Mouse (Mus musculus): ENCODE measurements around the gene Fmn2.

The Fmn2 gene

DNA sequence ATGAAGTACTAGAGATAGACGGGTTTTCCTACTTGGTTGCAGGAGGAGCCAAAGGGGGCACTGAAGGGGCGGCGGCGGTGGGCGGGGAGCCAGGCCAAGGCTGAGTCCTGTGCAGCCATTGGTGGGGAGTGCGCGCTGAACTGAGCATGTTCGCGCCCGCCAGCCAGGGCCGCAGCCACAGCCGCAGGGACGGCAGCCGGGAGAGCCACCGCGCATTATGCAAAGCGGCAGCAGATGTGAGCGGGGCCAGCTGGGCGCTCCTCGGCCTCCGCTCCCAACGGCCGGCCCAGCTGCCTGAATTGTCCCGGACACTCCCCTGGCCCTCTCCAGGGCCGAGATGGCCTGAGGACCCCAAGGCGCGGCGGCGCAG is at the start of gene Fmn2:
Gene Fmn2, plus strand, starts transcription at position 165 of the 370 bp plus-strand sequence.
- peak; percentile 92 for DNase-seq (ENCODE audit: low read depth, low spot score)

DNA sequence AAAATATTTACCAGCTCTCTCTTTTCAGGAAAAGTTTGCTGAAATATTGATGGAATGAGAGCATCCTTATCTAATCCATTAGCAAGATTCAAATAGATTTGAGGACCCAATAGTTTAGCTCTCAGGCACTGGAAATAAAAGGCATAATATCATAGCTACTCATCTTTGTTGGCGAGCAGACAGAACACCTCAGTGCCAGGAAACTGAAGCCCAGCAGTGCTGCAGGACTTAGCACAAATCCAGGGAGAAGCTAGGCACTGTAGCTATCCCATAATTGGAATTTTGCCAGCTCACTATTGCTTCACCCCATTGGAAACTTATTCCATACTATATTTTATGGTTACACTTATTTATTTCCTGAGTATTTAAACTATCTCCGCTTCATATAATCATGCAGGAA is 46.5 kb upstream of the Fmn2 start:
- no peak for DNase-seq (ENCODE audit: low read depth, low spot score)

DNA sequence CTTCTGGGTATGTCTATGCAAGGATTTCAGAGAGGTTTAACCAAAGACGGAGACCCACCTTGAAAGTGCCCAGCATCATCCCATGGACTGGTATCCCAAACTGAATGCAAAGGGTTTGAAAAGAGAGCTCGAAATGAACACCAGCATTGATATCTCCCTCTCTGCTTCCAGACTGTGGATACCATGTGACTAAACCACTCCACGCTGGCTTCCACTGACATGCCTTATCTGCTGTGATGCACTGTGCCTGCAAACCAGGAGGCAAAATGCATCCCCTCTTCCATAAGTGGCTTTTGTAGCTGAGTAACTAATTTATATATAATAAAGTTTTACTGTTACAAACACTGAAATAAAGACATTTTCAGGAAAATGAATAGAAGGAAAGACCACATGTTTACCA is 36.2 kb upstream of the Fmn2 start:
- DNase-seq (ENCODE audit: low read depth, low spot score), result no peak

DNA sequence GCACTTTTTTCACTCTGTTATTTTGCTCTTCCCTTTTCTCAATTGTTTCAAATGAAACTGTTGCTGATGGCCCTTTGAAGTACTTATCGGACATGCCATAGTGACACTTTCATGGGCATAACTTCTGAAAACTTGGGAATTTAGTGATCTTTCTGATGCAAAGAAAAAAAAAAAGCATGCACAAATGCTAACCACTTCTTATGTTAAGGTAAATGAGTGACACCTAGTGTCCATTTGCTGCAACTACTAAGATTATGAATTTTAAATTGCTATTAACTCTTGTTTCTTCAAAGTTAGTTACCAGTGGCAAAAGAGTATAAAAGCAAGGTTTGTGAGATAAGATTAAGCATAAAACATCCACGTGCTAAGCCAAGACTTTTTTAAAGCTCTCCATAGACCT is 35.4 kb upstream of the Fmn2 start:
- peak; percentile 45 for DNase-seq (ENCODE audit: low read depth, low spot score)

DNA sequence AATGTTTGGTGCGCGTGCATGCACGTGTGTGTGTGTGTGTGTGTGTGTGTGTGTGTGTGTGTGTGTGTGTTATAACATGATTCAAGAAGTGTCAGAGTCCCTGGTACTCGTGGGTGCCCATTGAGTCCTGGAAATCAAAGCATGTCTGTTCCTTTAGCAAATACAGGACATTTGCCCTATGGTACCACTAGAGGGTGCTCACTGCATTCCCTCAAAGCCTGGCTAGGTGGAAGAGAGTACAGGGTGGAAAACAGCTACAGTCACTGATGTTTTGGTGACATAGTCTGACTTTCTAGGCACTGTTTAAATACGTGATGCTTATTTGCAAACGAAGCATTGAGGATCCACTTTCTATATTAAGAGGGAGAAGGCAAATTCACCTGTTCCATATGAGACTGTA is 31.9 kb upstream of the Fmn2 start:
- DNase-seq (ENCODE audit: low read depth, low spot score), result peak; percentile 85

DNA sequence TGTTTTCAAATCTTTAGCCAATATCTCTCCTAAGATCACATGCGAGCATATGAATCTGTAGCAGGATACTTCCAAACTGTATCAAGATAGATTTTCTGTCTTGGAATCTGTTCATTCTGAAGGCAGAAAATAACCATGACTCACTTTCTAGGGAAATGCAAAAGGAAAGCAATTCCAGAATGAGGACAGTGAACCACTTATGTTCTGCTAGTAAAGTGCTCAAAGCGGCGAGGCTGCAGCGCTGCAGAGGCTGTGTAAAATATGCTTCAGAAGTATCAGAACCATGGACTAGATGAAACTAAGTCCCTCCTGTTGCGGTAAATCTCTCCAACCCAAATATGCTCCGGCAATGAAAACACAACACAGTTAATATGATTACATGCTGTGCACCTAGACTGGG is 19.1 kb upstream of the Fmn2 start:
- peak; percentile 80 for DNase-seq (ENCODE audit: low read depth, low spot score)

DNA sequence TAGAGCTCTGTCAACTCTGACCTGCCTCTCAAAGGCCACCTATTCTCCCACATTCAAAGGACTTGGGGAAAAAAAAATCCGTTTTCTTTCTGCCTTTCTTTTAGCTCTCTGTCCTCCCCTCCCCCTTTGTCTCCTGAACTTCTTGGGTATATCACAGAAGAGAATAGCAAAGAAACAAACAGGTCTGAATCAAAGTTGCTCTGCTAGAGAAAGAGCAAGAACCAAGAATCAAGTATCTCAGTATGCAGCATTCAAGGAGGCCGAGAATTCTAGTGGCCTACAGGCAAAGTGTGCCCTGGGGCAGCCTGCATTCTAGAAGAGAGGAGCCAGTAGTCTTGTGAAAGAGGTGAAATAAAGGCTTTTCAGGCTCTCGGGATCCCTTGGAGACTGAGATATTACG is 1.6 kb upstream of the Fmn2 start:
- DNase-seq (ENCODE audit: low read depth, low spot score), result no peak

DNA sequence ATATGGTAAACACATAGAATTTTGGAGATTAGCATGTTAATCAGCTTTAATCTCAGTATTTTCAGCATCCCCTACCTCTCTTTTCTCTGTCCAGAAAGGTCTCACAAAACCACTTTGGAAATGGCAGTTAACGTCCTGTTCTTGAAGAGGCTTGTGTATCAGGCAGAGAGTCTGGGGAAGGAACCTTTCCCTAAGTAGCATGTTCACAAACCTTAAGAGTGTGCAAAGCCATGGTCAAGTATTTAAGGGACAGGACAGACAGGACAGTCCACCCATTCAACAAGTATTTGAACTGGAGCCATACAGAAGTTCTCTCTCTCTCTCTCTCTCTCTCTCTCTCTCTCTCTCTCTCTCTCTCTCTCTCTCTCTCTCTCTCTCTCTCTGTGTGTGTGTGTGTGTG is 614 bp upstream of the Fmn2 start:
- no peak for DNase-seq (ENCODE audit: low read depth, low spot score)

DNA sequence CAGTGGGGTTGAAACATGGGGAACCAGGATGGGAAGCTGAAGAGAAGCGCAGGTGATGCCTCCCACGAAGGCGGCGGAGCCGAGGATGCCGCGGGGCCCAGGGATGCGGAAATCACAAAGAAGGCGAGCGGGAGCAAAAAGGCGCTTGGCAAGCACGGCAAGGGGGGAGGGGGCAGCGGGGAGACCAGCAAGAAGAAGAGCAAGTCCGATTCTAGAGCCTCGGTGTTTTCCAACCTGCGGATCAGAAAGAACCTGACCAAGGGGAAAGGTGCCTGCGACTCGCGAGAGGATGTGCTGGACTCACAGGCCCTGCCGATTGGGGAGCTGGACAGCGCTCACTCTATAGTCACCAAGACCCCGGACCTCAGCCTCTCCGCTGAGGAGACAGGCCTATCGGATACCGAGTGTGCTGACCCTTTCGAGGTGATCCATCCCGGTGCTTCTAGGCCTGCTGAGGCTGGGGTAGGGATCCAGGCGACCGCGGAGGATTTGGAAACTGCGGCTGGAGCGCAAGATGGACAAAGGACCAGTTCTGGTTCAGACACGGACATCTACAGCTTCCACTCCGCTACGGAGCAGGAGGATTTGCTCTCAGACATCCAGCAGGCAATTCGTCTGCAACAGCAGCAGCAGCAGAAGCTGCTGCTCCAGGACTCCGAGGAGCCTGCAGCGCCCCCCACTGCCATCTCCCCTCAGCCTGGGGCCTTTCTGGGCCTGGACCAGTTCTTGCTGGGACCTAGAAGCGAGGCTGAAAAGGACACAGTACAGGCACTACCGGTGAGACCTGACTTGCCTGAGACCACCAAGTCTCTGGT is 613 bp downstream of the Fmn2 start:
- peak; percentile 89 for DNase-seq (ENCODE audit: low read depth, low spot score)

DNA sequence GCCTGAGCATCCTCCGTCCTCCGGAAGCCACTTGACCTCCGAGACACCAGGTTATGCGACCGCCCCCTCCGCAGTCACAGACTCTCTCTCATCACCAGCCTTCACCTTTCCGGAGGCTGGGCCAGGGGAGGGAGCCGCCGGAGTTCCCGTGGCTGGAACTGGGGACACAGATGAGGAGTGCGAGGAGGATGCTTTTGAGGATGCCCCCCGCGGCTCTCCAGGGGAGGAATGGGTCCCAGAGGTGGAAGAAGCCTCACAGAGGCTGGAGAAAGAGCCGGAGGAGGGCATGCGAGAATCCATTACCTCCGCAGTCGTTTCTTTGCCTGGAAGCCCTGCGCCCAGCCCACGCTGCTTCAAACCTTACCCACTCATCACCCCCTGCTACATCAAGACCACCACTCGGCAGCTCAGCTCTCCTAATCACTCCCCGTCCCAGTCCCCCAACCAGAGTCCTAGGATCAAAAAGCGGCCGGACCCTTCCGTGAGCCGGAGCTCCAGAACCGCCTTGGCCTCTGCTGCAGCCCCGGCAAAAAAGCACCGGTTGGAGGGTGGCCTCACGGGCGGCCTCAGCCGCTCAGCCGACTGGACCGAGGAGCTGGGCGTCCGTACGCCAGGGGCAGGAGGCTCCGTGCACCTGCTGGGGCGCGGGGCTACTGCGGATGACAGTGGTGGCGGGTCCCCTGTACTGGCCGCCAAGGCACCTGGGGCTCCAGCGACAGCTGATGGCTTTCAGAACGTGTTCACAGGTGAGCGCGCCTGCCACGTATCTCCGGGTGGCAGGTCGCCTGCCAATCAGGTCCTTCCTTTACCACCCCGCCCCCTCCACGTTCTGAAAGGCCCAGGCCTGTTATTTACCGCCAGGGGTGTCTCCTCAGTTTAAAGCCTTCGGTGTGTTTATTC is 1.5 kb downstream of the Fmn2 start:
- peak; percentile 93 for DNase-seq (ENCODE audit: low read depth, low spot score)

DNA sequence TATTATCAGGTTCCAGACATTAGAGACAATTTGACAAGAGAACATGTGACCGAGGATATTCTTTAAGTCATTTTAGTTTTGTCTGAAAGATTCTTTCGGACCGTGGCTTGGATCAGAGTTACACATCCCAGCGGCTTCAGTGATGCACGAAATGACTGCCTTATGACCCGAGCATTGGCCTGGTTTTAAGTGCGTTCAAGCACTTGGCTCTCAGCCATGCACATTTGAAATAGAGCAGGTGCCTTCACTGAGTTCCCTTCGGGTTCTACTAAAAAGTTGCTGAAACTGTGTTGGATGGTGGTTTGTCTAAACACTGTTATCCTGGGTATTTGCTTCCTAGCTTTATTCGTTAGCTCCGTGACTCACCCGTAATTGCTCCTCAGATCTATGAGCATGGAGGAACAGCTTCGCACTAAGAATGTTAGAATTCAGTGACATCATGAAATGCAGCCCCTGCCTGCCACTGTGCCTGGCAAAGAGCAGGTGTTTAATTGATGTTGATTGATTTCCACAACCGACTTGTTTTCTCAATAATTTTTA is 7.0 kb downstream of the Fmn2 start:
- peak; percentile 72 for DNase-seq (ENCODE audit: low read depth, low spot score)

DNA sequence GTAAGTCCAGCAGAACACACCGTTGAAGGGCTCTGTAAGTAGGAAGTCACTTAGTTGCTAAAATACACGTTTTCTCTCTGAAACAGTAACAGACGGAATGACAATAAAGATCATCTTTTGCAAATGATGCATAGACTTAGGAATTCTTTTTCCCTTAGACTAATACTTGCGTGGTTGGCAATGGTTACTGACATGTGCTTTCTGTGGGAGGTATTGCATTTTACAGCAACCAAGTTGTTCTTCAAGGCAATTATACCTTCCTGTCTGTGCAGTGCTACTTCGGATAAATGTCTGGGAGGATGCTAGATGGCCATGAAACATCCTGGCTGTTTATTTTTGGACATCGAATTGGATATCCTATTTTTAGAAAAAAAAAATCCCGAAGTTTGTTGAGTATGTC is 11.8 kb downstream of the Fmn2 start:
- DNase-seq (ENCODE audit: low read depth, low spot score), result peak; percentile 77

DNA sequence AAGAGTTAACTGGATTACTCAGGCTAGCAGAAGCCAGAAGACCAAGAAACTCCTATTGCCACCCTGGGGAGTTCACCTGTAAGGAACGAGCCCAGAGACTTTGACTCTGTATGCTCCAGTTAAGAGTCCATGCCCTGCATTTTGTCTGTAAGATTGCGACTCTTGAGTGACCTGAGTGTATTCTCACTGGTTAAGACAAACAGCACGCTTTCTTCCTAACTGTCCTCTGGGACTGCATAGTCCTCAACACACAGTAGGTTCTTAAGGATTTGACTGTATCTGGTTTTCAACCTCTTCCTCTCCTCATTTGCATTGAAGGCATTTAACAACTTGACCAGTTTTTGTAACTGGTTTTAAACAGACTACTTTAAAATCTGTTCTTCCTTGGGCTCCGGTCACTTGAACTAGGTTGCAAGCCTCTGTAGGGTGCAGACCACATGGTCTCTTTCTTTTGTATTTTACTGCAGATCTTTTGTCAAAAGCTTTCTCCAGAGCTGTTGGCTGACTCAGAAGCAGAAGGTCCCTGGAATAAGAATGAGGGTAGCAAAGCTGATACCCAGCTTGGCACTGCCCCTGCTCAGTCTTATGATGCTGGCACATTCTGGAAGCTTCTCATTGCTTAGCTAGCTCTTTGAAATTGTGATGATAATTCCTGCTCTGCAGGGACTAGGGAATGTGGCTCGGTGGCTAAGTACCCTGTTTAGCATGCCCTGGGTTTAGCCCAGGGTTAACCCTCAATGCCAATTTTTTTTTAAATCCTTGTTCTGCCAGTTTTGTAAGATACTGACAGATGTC is 20.5 kb downstream of the Fmn2 start:
- peak; percentile 82 for DNase-seq (ENCODE audit: low read depth, low spot score)

DNA sequence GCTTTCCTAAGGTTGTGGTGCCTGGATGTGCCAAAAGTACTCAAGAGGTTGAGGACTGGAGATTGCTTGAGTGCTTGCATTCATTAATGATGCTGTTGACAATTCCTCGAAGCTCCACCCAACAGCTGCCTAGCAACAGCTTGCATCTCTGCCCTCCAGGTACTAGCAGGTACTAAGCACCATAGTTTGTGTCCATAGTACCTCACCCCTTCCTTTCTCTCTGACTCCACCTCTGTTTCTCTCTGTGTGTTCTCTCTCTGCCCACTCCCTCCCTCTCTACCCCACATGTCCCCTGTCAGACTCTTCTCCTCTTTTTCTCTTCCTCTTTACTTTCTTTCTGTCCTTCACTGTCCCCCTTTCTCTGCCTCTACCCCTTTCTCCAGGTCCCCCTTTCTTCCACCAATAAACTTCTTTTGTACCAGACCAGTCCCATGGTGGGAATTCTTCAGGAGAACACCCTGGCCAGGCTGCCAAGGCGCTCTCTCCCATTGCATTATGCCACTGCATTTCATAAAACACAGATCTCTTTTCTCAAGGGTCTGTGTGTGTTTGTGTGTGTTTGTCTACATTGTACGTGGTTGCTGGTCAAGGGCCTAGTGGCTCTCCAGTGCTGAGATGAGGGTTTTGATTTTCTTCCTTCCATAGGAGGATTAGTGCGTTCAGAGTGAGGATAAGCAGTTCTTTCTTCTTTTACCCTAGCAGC is 21.3 kb downstream of the Fmn2 start:
- no peak for DNase-seq (ENCODE audit: low read depth, low spot score)

DNA sequence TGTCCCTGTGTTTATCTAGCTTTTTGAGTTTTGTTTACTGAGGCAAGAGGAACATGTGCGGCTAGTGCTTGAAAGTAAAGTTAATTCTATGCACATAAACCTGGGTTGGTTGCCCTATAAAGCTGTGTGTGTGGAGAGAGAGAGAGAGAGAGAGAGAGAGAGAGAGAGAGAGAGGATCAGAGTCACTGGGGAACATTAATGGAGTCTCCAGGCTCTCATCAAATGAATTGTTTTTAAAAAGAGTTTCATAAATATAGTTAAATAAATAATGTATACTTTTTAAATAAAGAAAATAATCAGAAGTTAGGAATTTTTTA is 21.8 kb downstream of the Fmn2 start:
- no peak for DNase-seq (ENCODE audit: low read depth, low spot score)

DNA sequence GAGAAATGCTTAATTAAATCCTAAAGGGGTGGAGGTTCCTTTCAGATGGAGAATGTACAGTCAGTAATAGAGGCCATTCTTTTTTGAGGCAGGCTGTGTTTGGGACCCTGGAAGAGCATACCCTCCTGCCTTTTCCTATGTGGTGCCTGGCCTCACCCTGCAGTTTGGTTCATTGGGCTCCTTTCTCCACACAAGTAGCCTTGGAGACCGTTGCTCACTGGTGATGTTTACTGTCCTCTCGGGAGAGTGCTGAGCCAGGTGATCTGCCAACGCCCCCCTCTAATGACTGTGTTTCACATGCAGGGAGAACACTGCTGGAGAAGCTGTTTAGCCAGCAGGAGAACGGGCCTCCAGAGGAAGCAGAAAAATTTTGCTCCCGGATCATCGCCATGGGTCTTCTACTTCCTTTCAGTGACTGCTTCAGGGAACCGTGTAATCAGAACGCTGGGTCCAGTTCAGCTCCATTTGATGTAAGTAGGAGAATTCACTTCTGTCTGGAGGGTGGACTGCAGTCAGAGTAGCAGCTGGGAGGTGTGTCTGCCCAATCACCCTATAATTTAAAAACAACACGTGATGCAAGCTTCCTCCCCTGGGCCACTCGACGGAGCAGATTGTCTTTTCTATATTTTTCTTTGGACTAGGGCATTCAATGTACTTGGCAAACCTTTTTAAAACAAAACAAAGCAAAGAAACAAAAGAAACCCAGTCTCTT is 35.3 kb downstream of the Fmn2 start:
- DNase-seq (ENCODE audit: low read depth, low spot score), result peak; percentile 57

DNA sequence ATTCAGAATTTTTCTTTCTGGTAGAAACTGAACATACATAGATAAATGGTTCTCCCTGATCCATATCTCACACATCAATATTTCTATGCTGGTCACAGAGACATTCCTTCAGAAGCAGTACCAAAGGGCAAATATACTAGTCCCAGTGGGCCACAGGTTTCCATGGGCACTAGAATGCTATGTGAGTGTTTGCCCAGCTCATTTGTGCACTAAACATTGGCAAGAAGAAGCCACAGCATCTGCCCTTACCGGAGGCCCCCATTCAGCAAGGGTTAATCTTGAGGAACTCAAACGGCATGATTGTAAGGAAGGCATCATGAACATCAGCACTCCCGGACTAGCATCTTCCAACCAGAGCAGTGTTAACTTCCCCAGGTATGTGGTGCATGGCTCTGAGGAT is 35.9 kb downstream of the Fmn2 start:
- DNase-seq (ENCODE audit: low read depth, low spot score), result no peak

DNA sequence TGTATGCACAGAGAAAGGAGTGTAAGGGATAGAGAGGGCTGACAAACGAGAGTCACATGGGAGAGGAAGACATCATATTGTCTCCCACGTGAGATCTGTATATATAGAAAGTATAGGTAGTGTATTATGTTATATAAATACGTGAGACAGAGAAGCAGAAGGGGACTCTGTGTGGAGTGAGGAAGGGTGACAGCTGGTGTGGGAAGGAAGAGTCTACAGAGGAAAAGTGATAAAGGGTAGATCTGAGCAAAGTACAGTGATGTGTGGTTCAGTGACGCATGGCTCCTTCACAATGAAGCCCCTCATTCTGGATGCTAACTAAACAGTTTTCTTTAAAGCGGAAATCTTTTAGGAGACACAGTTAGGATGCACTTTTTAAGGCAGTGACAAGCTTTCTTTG is 46.7 kb downstream of the Fmn2 start:
- peak; percentile 59 for DNase-seq (ENCODE audit: low read depth, low spot score)

DNA sequence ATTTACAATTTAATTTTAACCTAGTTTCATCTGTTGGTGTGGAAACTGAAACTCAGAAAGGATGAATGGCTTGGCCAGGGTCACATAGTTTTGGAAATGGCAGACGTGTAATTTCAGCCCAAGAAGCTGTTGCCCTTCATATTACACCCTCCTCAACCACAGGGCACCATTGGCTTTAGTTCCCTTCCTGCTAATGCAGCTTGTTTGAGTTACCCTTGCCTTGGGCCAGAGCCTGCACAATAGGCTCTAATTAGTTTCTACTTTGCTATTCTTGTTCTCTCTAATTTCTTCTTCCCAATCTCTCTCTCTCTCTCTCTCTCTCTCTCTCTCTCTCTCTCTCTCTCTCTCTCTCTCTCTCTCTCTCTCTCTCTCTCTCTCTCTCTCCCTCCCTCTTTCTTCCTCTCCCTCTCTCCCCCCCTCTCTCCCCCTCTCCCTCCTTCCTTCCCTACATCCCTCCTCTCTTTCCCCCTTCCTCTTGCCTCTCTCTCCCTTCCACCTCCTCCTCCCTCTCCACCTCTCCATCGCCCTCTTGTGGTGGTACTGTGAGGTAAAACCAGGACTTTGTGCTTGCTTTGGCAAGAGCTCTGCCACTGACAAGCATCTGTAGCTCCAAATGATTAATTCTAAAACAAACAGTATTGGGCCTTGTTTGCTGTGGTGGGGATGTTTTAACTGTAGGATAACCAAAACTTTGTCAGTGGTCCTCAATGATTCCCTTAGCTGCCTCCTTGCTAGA is 51.8 kb downstream of the Fmn2 start:
- peak; percentile 88 for DNase-seq (ENCODE audit: low read depth, low spot score)

DNA sequence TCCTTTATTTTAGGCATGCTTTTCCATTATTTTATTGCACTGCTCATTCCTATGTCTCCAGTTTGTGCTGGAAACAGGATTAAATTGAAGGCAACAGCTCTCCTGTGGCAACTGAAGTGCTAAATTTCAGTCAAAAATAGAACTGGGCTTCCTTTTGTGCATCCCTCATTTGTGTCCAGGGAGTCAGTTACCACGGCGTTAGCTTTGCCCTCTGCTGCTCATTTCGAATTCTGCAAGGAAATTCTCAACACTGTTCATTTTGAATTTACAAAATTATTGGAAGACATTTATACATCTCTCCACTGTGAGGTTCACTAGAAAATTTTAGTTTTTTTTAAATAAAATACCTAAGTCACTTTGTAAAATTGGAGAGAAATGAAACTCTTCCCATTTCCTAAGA is 53.8 kb downstream of the Fmn2 start:
- peak; percentile 50 for DNase-seq (ENCODE audit: low read depth, low spot score)
